Mouse (Mus musculus) brain, embryonic 14.5 days (tissue): ENCODE data around the gene 2700049A03Rik.

ENCODE experiments used
- CTCF ChIP-seq: fragments of 200-500 bp; IDR thresholded peaks from 2 replicates; pipeline ENCODE4 v1.5.1; 2012; ENCODE audit warnings: inconsistent platforms, mild to moderate bottlenecking, moderate library complexity, borderline replicate concordance; ENCODE audit not compliant: insufficient read depth, insufficient read length; ENCODE audit errors: extremely low read depth
- POLR2A ChIP-seq: fragments of 200-500 bp; IDR thresholded peaks from 2 replicates; pipeline ENCODE4 v1.6.1; 2012; ENCODE audit warnings: mild to moderate bottlenecking, inconsistent platforms, borderline replicate concordance; ENCODE audit not compliant: poor library complexity, insufficient read depth, insufficient read length, severe bottlenecking; ENCODE audit errors: extremely low read depth

DNA sequence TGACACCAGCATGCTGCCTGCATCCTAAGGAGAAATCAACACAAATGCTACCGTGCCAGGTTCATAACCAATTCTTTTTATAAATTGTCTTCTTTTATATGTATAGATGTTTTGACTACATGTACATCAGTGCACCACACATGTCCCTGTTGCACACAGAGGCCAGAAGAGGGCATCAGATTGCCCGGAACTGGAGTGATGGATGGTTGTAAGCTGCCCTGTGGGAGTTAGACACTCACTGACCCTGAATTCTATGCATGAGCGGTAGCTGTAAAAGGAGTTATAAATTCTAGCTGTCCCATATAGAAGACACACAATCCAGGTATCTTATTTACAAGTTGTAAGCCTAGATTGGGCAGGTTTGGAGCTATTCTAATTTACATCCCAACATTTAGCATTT, 67.7 kb downstream of the 2700049A03Rik start:
- peak; percentile 24; the same call in 1 of the 2 replicates for TF ChIP-seq CTCF
- no peak for TF ChIP-seq POLR2A
